Mouse (Mus musculus): ENCODE measurements at regions not wholly inside any gene's neighbourhood (a gene's known extent, or its start where the extent isn't known, plus 50 kb on each side); places are given as distances from the start of the nearest gene placed in this dataset.

GRCm38 (mm10) chr10:67658005-67658545, 109.3 kb upstream of the Ado start:
- DNase-seq = no peak

DNA sequence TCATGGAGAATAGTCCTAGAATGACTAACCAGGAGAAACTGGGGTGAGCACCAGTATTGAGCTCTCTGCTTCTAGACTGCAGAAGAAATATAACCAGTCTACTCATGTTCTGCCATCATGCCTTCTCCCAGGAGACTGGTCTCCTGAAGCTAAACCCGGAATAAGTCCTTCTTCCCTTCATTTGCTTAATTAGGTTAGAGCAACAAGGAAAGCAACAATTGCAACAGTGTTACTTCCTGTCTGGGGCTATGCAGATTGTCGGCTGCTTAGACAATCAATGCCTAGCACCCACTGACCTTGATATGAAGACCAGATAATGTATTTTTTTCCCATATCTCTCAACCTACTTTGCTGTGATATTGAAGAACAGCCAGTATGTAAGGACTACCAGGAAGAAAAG, 108.5 kb upstream of the Ado start:
- no peak for DNase-seq

DNA sequence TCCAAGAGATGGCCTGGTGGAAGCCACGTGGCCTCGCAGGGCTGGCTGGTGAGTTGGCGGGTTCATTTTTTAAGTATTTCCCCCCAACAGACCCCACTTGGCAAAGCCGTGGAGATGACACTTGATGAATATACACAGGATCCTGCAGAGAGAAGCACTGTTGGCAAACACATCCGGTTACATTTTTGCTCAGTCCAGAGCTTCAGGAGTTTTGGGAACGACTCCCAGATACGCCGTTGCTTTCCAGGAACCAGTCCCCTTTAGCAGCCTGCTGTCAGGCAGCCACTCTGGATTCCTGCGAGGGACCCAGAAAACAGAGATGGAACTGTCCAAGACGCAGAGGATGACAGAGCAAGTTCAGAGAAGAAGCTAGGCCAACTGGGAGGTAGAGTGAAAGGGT, 105.8 kb upstream of the Ado start:
- DNase-seq = no peak

- no peak for DNase-seq
Observed at GRCm38 (mm10) chr10:67652300-67652699, 103.5 kb upstream of the Ado start.

GRCm38 (mm10) chr10:67651386-67651785, 102.6 kb upstream of the Ado start:
- no peak for DNase-seq

GRCm38 (mm10) chr10:67647777-67648727, 99.3 kb upstream of the Ado start:
- peak; percentile 12 to 22 for DNase-seq

- DNase-seq = peak; percentile 31 to 44
Observed at GRCm38 (mm10) chr10:67646659-67647559, 98.2 kb upstream of the Ado start.

DNA sequence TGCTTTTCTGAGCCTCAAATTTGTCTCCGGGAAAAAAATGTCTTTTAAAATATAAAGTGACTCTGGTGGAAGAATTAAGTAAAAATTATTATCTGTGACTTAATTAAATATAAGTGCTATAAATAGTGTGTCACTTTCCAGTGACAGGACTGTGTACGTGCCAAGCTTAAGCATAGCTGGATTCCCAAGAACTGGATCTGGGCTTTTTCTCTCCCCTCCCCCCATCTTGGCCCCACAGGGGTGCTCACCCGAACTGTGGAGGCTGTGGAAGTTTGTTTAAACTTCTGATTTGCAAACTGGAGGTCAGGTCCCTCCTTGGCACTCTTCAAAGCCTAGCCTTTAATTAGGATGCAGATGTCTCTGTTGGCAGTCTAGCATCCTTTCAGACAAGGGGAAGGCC, 97.1 kb upstream of the Ado start:
- no peak for DNase-seq

- peak; percentile 32 to 35 for DNase-seq
Observed at GRCm38 (mm10) chr10:67644280-67644679, 95.5 kb upstream of the Ado start.

- peak; percentile 48 to 60 for DNase-seq
Observed at GRCm38 (mm10) chr10:67643685-67644084, 94.9 kb upstream of the Ado start.

- peak in 1 of 2 experiments; percentile 28 for DNase-seq
Observed at GRCm38 (mm10) chr10:67637339-67637738, 88.6 kb upstream of the Ado start.

- DNase-seq = peak; percentile 76 to 79
Observed at GRCm38 (mm10) chr10:67636569-67636968, 87.8 kb upstream of the Ado start.

DNA sequence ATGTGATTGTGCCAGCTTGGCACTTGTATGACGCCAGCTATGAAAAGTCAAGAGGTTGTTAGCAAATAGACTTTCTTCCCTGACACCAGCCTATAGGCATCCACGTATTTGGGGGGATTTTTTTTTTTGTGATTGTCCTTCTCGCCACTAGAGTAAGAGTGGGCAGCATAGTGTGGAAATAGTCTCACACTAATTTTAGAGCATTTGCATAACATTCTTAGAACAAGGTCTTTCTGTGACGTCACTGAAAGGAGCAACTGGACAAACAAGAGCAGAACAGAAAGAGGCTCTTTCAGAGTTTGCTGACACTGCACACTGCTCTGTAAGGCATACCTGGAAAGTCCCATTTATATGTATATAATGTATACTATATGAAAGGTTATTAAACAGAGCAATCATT, 86.0 kb upstream of the Ado start:
- no peak for DNase-seq

GRCm38 (mm10) chr10:67633063-67633462, 84.3 kb upstream of the Ado start:
- no peak for DNase-seq

GRCm38 (mm10) chr10:67623338-67623737, 74.6 kb upstream of the Ado start:
- DNase-seq = no peak

DNA sequence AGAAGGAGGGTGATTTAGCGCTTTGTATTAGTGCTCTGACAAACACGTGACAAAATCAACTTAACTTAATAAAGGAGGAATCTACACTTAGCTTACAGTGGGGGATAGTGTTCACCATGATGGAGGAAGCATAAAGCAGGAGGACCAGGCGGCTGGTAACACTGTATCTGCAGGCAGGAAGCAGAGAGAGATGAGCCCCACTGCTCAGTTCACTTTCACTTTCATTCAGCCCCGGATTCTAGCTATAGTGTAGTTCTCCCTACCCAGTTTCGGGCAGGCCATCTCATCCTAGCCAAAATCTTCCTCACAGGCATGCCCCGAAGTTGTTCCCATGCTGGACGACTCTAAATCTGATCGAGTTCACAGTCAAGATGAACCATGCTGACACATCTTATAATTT, 71.3 kb upstream of the Ado start:
- no peak for DNase-seq

- DNase-seq = no peak
Observed at GRCm38 (mm10) chr10:67618112-67618511, 69.4 kb upstream of the Ado start.

DNA sequence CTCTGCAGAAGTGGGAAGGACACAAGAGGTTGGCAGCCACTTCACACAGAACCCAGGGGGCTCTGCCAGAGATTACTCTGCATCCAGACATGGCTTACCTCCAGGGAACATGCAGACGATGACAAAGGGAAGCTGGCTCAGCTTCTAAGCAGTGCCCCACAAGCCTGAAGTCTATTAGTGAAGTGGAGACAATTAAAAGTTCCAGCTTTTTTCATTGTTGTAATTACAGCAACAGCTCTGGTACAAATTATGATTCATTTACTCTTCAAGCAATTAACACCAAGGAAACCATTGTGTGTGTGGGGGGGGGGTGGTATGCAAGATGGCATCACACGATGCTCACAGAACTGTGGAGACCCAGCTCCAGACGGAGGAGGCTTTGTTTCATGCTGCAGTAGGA, 66.3 kb upstream of the Ado start:
- DNase-seq = no peak

DNA sequence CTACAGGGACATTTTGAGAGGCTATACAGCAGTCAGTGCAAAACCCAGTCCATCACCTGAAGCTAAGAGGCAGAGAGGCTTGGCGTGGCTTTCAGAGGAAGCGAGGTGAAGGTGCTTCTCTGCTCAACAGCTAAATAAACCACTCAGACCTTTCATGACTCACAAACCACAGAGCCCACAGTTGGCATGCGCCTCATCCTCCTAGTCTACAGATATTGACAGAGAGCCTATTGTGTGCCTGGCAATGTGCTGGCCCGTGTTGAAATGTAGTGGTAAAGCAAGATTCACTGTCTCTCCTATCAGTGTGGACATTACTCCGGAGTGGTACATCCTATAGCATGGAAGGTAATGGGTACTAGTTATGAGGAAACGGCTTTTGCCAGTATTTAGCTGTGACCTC, 61.9 kb upstream of the Ado start:
- peak; percentile 17 for DNase-seq

GRCm38 (mm10) chr10:67608033-67608432, 59.3 kb upstream of the Ado start:
- no peak for DNase-seq

DNA sequence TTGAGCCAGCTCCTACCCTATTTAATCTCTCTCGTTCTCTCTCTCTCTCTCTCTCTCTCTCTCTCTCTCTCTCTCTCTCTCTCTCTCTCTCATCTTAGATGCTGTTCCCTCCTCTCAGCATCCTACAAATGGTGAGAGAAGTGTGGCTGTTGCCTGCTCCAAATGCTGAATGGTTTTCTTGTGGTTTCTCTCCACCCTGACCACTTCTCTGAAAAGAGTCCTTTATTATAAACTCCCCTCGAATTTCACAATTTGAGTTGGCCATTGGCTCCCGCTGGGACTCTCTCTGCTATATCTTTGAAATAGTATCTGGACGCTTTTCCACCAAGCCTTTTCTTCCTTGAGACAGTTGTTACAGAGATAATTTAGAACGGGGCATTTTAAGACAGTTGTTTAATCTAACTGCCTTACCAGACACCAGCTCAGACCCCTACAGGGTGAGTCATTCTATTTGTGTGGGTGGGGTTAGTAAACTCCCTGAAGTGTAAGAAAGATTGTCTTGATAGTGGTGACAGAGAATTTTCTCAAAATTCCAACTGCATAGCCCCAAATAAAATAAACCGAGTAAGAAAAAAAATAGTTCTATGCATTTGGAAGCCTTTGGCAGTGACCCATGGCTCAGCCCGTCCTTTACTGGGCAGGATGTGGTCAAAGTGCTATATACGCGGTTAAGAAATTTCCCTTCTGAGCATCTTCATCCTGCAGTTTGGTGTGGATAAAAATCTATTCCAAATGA, 58.7 kb upstream of the Ado start:
- no peak for DNase-seq

GRCm38 (mm10) chr10:67606739-67607138, 58.0 kb upstream of the Ado start:
- DNase-seq = no peak

DNA sequence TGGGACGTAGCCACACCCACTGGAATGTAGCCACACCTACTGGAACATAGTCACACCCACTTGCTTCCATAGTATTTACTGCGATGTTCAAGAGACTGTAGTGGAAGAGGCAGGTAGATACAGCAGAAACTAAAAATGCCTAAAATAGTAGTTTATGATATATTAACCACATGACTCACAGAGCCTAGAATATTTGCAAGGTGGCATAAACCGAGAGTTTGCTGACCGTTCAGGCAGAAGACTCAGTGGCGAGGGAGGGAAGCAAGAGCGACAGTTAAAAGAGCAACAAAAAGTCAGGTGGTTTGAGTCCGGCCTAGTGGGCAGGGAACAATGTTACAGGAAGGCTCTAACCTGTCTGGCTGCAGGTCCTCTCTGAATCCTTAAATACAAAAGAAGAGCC, 50.6 kb upstream of the Ado start:
- no peak for DNase-seq
